Mouse (Mus musculus): ENCODE results near the gene Scube1. TPM values are rescaled to one million over a fixed set of nuclear protein-coding genes. Genes with fewer than 3 reads are reported as not detected.

The Scube1 gene
- polyA plus RNA-seq, 1 experiment from 2014 or later, result 3.0 TPM

- TF ChIP-seq CTCF (IDR thresholded peaks at IDR 0.05; ENCODE audit: low read depth), result no peak
- H3K4me2 ChIP-seq (ENCODE audit: low read length), result no peak overlapping the region
- no peak for DNase-seq (ENCODE audit: low spot score)
- no peak overlapping the region for H3K9ac ChIP-seq (ENCODE audit: low read depth, low read length)
- WGBS, result 60% methylated on average over 11 of the region's 11 CpGs
- H3K9me3 ChIP-seq (replicated peaks; ENCODE audit: low read length), result no peaks in the 10 kb centered on the region
- H3K36me3 ChIP-seq (ENCODE audit: insufficient read depth, low read length), result no peaks in the 10 kb centered on the region
- H3K4me3 ChIP-seq (replicated peaks; ENCODE audit: low read depth, low read length), result no peak overlapping the region
- H3K27me3 ChIP-seq (ENCODE audit: insufficient read depth, low read length), result no peaks in the 10 kb centered on the region
- H3K4me1 ChIP-seq (replicated peaks; ENCODE audit: insufficient read depth, low read length), result 0 out of 2 replicates have a peak, but pooled peaks cover 12% of the 10 kb centered on the region
- ATAC-seq (replicated peaks; ENCODE audit: low FRiP score, low read depth), result no peak
- H3K27ac ChIP-seq, result no peak overlapping the region
These were observed 24.8 kb downstream of the Scube1 start for GRCm38 (mm10) chr15:83699834-83700592.

DNA sequence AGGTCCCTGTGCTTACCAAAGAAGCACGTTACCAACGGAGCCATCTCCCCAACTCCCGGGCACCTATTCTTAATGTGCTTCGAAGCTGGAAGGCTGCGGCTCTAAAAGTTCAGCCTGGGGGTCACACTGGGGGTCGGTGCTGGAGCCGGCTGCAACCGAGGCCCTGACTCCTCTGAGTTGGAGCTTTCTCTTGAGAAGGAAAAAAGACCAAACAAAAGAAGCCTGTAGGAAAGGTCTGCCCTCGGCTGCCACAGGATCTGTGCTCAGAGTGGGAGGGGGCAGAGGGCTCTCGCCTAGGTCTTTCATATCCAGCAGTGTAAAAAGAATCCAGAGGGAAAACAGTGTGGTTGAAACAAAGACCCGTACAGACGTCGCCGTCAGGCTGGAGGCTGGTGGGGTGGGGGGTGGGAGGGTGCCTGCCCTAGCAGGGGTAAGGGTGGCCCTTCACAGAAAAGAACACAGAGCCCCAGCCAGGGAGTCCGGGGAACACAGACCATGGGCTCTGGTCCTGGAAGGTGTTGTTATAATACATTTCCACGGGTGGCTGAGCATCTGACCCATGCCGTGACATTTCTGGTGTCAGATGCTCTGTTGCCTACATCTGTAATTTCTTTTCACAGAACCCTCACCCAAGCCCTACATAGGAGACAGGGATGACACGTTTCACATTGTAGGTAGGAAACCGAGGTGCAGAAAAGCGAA lies 25.5 kb downstream of the Scube1 start:
- no peak for DNase-seq (ENCODE audit: low spot score)
- 37% methylated on average over 20 of the region's 20 CpGs for WGBS
- Histone ChIP-seq H3K9ac (ENCODE audit: low read depth, low read length) (no peak overlapping the region), H3K4me2 (ENCODE audit: low read length) (no peak overlapping the region), H3K27me3 (ENCODE audit: insufficient read depth, low read length) (no peaks in the 10 kb centered on the region), H3K9me3 (replicated peaks; ENCODE audit: low read length) (no peaks in the 10 kb centered on the region), H3K4me1 (replicated peaks; ENCODE audit: insufficient read depth, low read length) (0 out of 2 replicates have a peak, but pooled peaks cover 12% of the 10 kb centered on the region), H3K36me3 (ENCODE audit: insufficient read depth, low read length) (no peaks in the 10 kb centered on the region), H3K4me3 (replicated peaks; ENCODE audit: low read depth, low read length) (no peak overlapping the region), H3K27ac (no peak overlapping the region)
- no peak for ATAC-seq (replicated peaks; ENCODE audit: low FRiP score, low read depth)
- TF ChIP-seq CTCF (IDR thresholded peaks at IDR 0.05; ENCODE audit: low read depth), result no peak

- TF ChIP-seq CTCF (IDR thresholded peaks at IDR 0.05; ENCODE audit: low read depth), result no peak
- H3K9ac ChIP-seq (ENCODE audit: low read depth, low read length), result no peak overlapping the region
- WGBS, result 33% methylated on average over 14 of the region's 14 CpGs
- H3K4me2 ChIP-seq (ENCODE audit: low read length), result no peak overlapping the region
- peak; percentile 73 for DNase-seq (ENCODE audit: low spot score)
- H3K27me3 ChIP-seq (ENCODE audit: insufficient read depth, low read length), result no peaks in the 10 kb centered on the region
- H3K27ac ChIP-seq, result no peak overlapping the region
- H3K4me1 ChIP-seq (replicated peaks; ENCODE audit: insufficient read depth, low read length), result 0 out of 2 replicates have a peak, but pooled peaks cover 16% of the 10 kb centered on the region
- H3K36me3 ChIP-seq (ENCODE audit: insufficient read depth, low read length), result no peaks in the 10 kb centered on the region
- no peaks in the 10 kb centered on the region for H3K9me3 ChIP-seq (replicated peaks; ENCODE audit: low read length)
- no peak overlapping the region for H3K4me3 ChIP-seq (replicated peaks; ENCODE audit: low read depth, low read length)
- ATAC-seq (replicated peaks; ENCODE audit: low FRiP score, low read depth), result no peak
These were observed 28.0 kb downstream of the Scube1 start for GRCm38 (mm10) chr15:83696681-83697381.

DNA sequence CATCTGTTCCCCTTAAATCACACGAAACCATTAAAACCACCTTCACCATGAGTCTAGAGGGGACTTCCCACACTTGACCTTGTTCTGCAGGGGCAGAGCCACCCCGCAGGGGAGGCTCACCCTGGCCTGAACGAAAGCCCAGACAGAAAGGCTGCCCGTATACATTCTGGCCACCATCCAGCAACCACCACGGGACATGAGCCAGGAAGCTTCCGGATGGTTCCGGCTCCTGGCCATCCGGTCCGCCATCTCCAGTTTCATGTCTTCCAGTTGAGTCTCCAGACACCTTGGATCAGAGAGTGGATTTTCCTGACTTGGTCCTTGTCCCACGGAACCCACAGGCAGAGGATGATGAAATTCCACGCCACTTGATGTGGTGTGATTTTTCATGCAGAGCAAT lies 29.7 kb downstream of the Scube1 start:
- no peak for DNase-seq (ENCODE audit: low spot score)
- H3K36me3 ChIP-seq (ENCODE audit: insufficient read depth, low read length), result no peaks in the 10 kb centered on the region
- H3K4me3 ChIP-seq (replicated peaks; ENCODE audit: low read depth, low read length), result no peak overlapping the region
- TF ChIP-seq CTCF (IDR thresholded peaks at IDR 0.05; ENCODE audit: low read depth), result no peak
- ATAC-seq (replicated peaks; ENCODE audit: low FRiP score, low read depth), result no peak
- no peak overlapping the region for H3K27ac ChIP-seq
- 0 out of 2 replicates have a peak overlapping the region, but pooled peaks have one; percentile 18 for H3K9ac ChIP-seq (ENCODE audit: low read depth, low read length)
- H3K27me3 ChIP-seq (ENCODE audit: insufficient read depth, low read length), result no peaks in the 10 kb centered on the region
- H3K4me1 ChIP-seq (replicated peaks; ENCODE audit: insufficient read depth, low read length), result 0 out of 2 replicates have a peak, but pooled peaks cover 16% of the 10 kb centered on the region
- H3K9me3 ChIP-seq (replicated peaks; ENCODE audit: low read length), result no peaks in the 10 kb centered on the region
- no peak overlapping the region for H3K4me2 ChIP-seq (ENCODE audit: low read length)
- 43% methylated on average over 11 of the region's 11 CpGs for WGBS

- TF ChIP-seq CTCF (IDR thresholded peaks at IDR 0.05; ENCODE audit: low read depth), result no peak
- H3K4me2 ChIP-seq (ENCODE audit: low read length), result no peak overlapping the region
- H3K4me1 ChIP-seq (replicated peaks; ENCODE audit: insufficient read depth, low read length), result 0 out of 2 replicates have a peak, but pooled peaks cover 4% of the 10 kb centered on the region
- no peak overlapping the region for H3K9ac ChIP-seq (ENCODE audit: low read depth, low read length)
- no peak overlapping the region for H3K4me3 ChIP-seq (replicated peaks; ENCODE audit: low read depth, low read length)
- DNase-seq (ENCODE audit: low spot score), result peak; percentile 57
- no peaks in the 10 kb centered on the region for H3K9me3 ChIP-seq (replicated peaks; ENCODE audit: low read length)
- ATAC-seq (replicated peaks; ENCODE audit: low FRiP score, low read depth), result no peak
- H3K36me3 ChIP-seq (ENCODE audit: insufficient read depth, low read length), result no peaks in the 10 kb centered on the region
- no peaks in the 10 kb centered on the region for H3K27me3 ChIP-seq (ENCODE audit: insufficient read depth, low read length)
- 43% methylated on average over 8 of the region's 8 CpGs for WGBS
- no peak overlapping the region for H3K27ac ChIP-seq
These were observed 32.9 kb downstream of the Scube1 start for GRCm38 (mm10) chr15:83691901-83692361.

GRCm38 (mm10) chr15:83689946-83690345 lies 34.9 kb downstream of the Scube1 start:
- DNase-seq (ENCODE audit: low spot score) (no peak), ATAC-seq (replicated peaks; ENCODE audit: low FRiP score, low read depth) (no peak)
- Histone ChIP-seq H3K9me3 (replicated peaks; ENCODE audit: low read length) (no peaks in the 10 kb centered on the region), H3K27me3 (ENCODE audit: insufficient read depth, low read length) (no peaks in the 10 kb centered on the region), H3K9ac (ENCODE audit: low read depth, low read length) (no peak overlapping the region), H3K4me2 (ENCODE audit: low read length) (no peak overlapping the region), H3K36me3 (ENCODE audit: insufficient read depth, low read length) (no peaks in the 10 kb centered on the region), H3K4me3 (replicated peaks; ENCODE audit: low read depth, low read length) (no peak overlapping the region), H3K27ac (no peak overlapping the region), H3K4me1 (replicated peaks; ENCODE audit: insufficient read depth, low read length) (0 out of 2 replicates have a peak, but pooled peaks cover 4% of the 10 kb centered on the region)
- no peak for TF ChIP-seq CTCF (IDR thresholded peaks at IDR 0.05; ENCODE audit: low read depth)
- WGBS, result 89% methylated on average over 12 of the region's 12 CpGs

Data from kidney, postnatal 0 days (tissue).